Mouse (Mus musculus) testis, postnatal 10 days (tissue): ENCODE results near the gene Ufd1.

Experiments used
- DNase-seq: peaks from one replicate; pipeline ENCODE4 v3.0.0; 2021; ENCODE audit warnings: low spot score

The Ufd1 gene

DNA sequence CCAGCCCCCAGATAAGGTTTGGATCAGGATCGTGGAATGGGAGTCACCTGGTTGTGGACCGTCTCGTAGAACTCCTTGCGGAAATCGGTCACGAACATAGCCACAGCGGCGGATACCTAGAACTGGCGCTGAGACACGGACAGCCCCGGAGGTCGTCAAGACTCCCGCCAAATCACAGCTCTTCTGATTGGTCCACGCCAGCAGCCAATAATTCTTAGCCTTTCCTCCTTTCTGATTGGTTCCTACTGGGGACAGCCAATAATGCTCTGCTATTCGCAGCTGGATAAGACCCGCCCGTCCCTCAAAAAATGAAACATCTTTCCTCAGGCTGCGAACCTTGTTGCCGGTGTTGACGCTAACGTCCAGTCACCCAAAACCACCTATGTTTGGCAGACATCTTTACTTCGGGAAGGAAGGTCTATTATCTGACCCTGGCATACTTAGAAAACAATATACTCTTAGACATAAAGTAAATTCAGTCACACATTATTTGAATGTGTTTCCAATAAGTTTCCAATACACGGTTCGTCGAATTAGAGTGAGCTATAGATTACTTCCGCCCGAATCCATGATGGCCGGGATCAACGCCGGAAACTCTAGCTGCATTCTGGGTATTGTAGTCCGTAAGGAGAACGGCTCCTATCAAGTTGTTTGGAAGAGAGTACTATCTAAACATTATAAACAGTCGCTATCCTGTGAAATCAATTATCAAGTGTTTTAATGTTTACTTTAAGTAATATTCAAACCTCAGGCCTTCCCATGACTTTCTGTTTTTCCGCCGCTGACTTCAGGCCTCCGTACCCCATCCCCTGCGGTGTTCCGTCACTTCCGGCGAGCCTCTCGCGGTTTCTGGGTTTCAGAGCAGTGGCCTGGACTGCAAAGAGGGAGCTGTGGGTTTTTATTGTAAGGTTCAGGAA, at the start of gene Ufd1, which contains the start of gene Cdc45:
TSS of gene Ufd1 (plus strand) at position 312 of the 917 bp plus-strand sequence.
TSS of gene Cdc45 (minus strand) at position 520 of the 917 bp plus-strand sequence.
- DNase-seq, result peak; percentile 88

DNA sequence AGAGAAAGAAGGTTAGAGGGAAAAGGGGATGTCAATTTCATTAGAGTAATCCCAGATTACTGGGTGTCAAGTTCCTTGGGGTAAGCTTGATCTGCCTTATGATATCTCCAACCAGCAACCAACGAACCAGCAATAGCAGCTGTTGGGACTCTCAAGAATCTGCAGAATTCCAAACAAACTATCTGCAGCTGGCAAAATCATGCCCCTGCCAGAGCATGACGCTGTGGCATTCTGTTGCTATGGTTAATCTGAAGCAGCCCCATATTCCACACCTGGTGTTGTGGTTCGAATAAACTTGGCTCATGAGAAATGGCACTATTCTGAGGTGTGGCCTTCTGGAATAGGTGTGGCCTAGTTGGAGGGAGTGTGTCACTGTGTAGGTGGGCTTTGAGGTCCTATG, 48.6 kb upstream of the Ufd1 start:
- no peak for DNase-seq

DNA sequence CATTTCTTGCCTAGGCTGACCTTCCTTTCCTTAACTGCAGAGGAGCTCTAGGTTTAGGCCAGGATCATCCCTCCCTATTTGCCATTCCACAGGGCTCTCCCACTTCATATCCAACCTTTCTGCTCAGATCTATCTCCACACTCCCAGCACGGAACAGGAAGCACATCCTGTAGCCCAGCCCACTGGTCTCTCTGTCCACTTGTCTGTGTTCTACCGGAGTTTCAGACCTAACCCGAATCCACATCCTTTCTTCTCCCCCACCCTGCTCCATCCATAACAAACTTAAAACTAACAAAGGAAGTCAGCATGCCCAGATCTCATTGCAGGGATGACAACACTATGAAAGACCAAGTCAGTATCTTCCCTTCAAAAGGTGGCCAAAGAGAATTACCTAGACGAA, 45.2 kb upstream of the Ufd1 start:
- DNase-seq, result no peak

DNA sequence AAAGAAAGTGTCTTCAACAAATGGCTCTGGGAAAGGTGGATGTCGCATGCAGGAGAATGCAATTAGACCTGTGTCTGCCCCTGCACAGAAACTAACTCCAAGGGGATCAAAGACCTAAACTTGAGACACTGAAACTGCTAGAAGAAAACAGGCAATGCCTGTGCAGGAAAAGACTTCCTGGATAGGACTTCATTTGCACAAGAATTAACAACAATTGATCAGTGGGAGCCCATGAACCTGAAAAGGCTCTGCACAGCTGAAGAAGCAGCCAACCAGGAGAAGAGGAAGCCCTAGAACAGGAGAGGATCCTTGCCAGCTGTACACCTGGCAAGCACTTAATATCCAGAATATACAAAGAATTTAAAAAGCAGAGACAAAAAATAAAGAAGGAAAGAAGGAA, 42.1 kb upstream of the Ufd1 start:
- no peak for DNase-seq

DNA sequence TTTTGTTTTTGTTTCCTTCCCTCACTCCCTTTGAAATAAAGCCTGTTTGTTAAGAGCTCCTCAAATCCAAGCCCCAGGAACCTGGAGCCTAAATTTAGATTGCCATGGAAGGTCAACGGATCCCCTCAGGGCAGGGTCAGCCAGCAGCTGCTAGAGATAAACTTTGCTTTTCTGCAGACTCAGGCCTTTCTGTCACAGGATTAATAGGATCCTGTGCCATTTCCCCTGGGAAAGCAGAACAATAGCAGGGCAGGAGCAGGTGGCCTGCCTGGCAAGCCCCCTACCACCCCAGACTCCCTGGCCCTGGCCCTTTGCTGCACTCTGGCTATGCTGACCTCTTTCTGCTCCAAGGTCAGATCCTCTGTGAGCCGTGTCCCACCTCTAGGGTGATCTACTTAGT, 37.6 kb upstream of the Ufd1 start:
- DNase-seq, result no peak

DNA sequence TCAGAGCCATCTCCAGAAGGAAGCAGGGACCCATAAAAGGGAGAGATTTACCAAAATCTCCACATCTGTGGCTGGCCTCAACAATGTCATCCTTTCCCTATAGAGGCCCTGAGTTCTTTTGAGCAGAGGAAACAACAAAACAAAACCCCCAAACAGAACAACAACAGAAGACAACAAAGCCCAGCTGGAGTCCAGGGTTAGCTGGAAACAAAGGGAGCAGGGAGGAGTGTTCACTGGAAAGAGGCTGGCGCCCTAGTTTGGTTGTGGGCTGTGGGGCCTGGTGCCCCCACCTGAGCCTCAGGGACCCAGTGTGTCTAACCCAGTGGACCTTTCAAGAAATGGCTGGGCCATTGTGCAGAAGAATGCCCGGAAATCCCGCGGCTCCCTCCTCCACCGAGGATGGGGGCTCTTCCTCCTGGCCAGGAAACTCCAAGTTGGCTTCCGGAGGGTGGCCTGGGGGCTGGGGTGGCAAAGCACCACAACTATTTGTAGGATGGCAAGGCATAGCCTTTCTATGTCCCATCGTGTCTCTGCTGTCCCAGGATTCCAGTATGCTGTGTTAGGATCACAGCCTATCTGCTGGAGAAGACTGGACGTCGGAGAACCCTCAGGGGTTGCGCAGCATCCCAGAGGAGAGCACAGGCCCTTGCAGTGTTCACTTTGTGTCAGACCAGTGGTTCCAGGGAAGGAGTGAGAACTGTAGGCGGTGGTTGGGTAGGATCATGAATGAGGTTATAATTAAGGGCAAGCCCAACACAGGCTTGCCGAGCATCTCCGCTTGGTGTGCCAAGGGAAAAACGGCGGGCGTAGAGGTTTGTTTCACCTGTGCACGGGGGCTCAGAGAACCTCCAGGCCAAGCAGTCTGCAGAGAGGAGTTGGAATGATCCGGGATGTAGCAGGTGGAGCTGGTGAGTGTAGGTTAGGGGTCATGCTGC, 35.7 kb upstream of the Ufd1 start:
- DNase-seq, result no peak

DNA sequence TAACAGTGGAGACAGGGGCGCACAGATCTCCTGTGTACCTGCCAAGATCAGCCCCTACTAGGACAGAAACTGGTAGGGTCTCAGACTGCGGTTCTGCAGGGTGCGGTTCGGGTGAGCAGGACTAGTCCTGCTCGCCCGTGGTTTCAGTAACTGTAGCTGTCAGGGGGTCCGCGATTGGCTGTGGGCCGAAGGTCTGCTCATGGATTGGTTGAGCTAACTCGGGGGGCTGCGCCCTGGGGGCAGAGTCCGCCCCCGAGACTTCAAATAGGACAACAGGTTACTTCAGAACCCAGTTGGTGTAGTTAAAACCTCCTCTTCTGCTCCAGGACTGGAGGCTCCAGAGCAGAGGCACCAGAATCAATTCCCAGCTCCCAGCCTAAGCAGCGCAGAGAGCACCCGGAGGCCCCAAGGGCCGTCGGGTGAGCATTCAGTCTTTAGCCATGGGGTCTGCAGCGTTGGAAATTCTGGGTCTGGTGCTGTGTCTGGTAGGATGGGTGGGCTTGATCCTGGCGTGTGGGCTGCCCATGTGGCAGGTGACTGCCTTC, 35.0 kb upstream of the Ufd1 start, which contains the start of gene Cldn5:
TSS of gene Cldn5 (plus strand) at position 292 of the 545 bp plus-strand sequence.
- DNase-seq, result no peak

DNA sequence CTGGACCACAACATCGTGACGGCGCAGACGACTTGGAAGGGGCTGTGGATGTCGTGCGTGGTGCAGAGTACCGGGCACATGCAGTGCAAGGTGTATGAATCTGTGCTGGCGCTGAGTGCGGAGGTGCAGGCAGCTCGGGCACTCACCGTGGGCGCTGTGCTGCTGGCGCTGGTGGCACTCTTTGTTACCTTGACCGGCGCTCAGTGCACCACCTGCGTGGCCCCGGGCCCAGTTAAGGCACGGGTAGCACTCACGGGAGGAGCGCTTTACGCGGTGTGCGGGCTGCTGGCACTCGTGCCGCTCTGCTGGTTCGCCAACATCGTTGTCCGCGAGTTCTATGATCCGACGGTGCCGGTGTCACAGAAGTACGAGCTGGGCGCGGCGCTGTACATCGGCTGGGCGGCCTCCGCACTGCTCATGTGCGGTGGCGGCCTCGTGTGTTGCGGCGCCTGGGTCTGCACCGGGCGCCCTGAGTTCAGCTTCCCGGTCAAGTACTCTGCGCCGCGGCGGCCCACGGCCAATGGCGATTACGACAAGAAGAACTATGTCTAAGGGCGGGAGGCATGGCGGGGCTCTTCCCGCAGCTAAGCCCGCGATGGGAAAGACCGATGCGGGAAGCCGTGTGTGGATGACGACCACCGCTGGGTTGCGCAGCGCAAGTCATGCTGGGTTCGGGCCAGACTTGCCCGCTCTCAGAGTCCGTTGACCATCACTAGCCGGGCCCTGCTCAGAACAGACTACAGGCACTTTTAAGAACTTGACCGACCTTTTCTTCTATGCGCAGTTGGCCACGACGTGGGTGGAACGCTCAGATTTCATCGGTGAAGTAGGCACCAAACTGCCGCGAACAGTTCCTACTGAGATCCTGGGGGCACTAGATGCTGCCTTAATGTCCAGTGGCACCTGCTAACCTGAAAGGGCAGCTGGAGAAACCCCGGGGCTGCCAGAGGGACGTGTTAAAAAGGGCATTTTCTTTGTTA, 34.2 kb upstream of the Ufd1 start:
- DNase-seq, result no peak

DNA sequence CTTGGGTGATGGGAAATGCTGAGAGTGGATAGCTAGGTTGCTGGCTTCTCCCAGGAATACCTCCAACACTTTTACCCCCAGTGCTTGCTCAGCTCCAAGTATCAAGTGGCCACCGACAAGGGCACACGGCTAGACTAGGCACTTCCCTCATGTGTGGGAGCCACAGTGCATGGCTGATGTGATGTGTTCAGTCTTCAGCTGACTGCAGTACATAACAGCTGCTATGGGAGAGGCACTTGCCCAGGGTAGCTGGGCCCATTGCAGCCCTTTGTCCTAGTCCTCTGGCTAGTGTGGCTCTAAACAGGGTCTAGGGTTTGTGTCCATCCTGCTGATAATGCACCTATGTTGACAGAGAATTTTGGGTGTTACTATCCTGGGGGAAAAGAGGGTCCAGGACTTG, 33.1 kb upstream of the Ufd1 start:
- no peak for DNase-seq

DNA sequence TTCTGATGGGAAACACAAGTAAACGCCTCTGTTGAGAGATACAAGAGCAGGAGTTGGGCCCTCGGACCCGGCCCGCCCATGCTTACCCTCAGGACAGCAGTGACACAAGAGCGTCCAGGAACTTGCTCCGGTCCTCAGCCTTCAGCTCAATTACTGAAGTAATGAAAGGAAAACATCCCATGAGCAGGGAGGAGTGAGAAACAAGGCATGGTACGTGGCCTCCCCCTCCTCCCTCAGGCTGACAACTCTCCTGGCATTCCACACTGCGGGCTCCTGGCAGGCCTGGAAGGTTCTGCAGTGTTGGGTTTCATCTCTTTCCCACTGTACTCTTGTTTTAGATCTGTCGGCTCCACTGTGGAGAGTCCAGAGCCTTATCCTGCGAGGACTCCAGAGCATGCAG, 29.8 kb upstream of the Ufd1 start:
- DNase-seq, result no peak

DNA sequence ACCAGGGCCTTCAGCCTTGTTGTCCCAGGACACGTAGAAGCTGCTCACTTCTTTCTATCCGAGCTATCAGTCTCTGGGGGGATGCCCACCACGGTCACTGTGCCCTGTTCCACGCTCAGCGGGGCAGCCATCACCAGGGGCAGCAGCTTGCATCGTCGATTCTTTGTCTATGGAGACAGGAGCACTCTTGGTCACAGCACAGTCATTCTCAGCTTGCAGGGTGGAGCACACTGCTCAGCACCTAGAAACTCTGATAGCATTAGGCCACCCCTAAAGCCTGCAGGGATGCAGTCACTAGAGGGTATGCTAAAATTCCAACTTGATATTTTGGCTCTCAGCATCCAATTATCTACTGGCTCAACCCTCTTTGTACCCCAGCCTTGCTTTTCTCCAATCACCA, 26.6 kb upstream of the Ufd1 start:
- DNase-seq, result no peak

DNA sequence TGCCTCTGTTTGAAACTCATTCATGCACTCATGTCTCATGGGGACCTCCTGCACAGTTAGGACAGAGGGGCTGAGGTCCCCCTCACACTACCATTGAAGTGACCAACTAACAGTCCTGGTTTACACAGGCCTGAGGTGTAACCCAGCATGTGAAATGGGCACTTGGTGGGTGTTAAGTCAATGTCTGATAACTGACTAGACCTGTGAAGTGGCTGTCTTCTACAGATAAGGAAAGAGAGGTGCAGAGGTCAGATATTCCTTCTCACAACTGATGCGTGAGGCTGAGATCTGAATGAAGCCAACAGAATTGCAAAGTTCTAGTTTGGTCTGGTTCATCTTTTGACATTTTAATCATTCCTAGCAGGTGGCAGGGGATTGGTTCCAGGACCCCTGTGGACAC, 26.1 kb upstream of the Ufd1 start:
- DNase-seq, result no peak

DNA sequence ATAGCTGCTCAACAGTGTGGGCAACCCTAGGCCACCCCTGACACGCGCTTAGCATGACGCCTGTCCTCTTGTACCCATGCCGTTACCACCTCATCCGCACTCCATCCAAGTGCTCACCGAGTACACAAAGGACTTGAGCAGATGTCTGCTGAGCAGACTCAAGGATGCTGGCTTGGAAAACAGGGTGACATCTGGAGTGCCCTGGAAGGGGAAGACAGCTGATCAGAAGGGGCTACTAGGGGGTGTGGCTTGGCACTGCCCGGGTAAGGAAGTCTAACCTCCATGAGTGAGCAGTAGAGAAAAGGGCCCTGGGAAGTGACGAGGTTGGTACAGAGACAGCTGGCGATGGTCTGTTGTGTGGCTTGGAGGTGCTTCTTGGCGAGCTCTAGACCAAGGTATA, 24.9 kb upstream of the Ufd1 start:
- no peak for DNase-seq

DNA sequence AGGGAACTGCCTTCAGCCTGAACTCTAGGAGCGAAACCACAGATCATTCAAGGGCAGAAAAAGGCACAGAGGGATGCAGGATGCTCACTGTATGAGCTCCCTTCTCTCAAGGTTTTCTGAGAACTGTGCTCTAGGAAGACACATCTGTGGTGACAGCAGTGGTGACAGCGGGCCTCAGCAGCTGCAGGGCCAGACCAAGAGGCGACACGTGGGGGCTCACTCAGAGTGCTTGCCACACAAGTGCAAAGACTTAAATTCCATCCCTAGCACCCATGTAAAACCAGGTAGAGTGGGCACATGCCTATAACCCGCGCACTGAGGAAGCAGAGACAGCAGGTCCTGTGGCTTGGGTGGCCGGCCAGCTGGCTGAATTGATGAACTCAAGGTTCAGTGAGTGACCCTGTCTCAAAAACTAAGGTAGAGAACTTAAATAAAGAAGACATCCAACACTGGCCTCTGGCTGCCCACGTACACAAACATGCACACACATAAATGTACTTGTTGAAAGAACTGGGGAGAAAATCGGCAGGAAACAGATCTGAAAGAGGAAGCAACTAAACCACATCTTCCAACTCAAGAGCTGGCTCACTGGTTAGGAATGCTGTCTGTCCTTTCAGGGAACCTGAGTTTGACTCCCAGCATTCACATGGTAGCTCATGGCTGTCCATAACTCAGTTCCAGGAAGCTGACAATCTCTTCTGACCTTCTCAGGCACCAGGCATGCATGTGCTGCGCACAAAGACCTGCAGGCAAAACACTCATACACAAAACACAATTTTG, 22.8 kb upstream of the Ufd1 start:
- DNase-seq, result no peak

DNA sequence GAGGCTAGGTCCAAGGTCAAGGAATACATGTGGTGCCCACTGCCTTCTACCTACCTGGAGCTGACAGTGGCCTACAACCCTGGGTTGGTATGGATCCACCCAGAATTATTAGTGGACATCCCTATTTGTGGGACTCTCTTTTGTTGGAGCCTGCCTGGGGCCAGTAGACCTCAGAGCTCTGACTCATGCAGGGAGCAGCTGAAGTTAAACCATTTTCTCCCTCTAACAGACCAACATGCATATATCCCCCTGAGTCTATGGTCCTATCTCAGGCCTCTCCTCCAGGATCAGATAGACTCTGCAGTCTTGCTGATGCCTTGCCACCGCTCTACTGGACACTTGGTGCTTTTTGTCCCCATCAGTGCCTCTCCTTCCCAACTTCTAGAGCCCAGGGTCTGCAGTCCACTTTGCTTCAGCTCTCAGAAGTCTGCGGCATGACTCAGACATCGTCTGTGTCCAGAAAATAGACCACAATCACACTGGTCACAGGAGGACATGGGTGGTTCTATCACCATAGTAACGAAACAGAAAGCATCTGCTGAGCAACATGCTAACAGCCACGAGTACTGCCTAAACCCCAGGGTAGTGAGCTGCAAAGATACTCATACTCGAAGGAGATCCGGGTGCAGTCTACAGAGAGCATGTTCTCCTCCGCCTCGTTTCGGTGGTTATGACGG, 16.2 kb upstream of the Ufd1 start:
- no peak for DNase-seq

DNA sequence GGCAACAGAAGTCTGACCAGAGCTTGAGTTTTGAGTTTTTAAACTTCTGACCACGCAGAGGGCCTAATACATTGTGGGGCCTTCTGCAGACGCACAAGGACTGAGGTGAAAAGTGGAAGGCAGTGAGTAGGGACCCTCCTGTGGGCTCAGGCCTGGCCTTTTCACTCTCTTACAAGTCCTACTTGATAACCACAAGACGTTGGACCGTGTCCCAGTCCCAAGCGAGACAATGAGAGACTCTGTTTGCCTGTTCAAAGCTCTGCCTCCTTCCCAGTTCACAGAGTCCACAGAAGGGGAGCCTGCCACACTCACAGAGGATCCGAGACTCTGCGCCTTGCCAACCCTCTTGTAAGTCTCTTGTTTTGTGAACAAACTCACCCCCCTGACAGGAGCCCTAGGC, 14.9 kb upstream of the Ufd1 start:
- DNase-seq, result no peak

DNA sequence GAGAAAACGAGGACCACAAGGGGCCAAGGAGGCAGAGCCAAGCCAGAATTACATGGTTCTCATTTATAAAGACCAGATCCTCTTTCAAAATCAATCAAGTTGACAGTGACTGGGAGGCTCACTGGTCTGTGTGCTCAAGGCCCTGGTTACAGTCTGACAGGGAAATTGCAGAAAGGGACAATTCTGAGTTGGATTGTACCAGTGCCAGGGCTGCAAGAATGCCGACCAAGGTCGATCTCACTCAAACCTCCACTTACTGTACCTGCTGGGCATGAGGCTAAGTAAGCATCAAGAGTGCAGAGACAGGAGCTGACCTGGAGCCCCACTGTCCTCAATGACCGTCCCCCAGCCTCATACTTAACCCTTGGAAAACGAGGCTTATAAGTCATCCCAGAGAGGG, 13.4 kb upstream of the Ufd1 start:
- no peak for DNase-seq

DNA sequence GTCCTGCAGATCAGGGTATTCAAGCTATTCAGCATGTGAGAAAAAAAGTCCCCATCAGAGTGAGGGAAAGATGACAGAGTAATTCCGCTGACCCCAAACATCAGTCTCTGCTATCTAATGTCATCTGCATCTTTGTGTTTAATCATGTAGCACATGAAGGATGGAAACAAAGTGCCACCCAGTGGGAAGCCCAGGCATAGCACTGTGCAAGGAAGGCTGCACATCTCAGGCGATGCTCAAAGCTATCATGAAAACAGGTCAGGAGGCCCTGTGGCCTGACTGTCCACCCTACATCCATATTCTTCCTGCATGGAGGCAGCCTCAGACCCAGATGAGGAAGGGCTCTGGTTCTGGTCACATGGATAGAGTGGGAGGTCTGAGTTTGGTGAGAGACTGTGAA, 12.7 kb upstream of the Ufd1 start:
- peak; percentile 61 for DNase-seq

DNA sequence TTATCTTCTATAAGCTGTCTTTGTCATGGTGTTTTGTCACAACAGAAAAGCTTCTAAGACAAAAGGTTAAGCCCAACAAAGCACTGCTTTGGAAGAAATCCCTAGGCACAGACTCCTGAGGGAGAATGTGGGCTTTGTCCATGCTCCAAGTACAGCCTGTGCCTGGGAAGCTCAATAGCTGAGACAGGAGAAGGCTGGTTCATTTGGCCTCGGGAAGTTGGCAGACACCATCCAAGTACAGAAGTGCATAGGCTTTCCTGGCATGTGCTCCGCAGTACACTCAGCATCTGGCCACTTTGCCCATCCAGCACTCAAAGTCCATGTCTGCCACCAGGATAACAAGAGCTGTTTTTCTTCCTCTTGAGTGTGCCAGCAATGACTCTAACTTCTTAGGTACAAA, 5.8 kb upstream of the Ufd1 start:
- DNase-seq, result no peak

DNA sequence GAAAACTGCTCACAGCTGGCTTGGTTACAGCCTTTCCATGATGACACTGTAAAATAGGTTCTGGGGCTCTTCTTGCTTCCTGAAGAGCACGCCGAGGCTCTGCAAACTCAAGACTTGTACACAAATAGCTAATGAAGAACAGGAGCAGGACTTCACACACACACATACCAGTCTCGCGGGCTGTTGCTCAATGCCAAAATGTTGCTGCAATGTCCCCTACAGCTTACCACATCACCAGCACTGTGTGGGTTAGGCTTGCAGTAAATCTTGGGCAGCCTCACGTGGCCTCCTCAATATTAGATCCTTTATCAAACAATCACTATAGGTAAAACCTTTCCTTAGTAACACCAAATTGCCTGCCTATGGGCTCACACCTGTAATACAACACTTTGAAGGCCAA, 2.6 kb upstream of the Ufd1 start:
- DNase-seq, result no peak
